10 mouse cellular contexts compared by ENCODE assay signal in genomic region chr9:62817099-62817571, GRCm38 (mm10). TPM values are rescaled to one million over a fixed set of nuclear protein-coding genes. Genes with fewer than 3 reads are reported as not detected.
DNase-seq lines count a peak whose midpoint lies in the region; ATAC-seq and TF ChIP-seq lines count a peak whose summit lies in the region.
"Had no signal": no experiment of that assay in that cellular context is flagged by ENCODE, and none has a peak within 500 bp of the region (broad histone marks: within the 10 kb centered on the region; RNA-seq: fewer than 3 reads in every experiment).

No protein-coding gene starts in this region.

- H3K27me3 ChIP-seq in forebrain, embryonic 14.5 days (replicated peaks; ENCODE audit: control insufficient read depth, insufficient read depth, low read length): no peaks in the 10 kb centered on the region
- no peaks in the 10 kb centered on the region for H3K27me3 ChIP-seq in forebrain, embryonic 11.5 days (ENCODE audit: control insufficient read depth, insufficient read depth, low read length)
- H3K27me3 ChIP-seq in midbrain, postnatal 0 days (ENCODE audit: insufficient read depth, low read length): no peaks in the 10 kb centered on the region
- no peaks in the 10 kb centered on the region for H3K27me3 ChIP-seq in midbrain, embryonic 15.5 days (replicated peaks)
- H3K27me3 ChIP-seq in heart, adult 2 months (ENCODE audit: control insufficient read depth, insufficient read depth, low read length): no peaks in the 10 kb centered on the region

- H3K4me2 ChIP-seq in forebrain, embryonic 14.5 days (ENCODE audit: low read length): no peak overlapping the region
- H3K4me2 ChIP-seq in forebrain, embryonic 11.5 days (ENCODE audit: low read depth, low read length, severe bottlenecking): no peak overlapping the region
- H3K4me2 ChIP-seq in midbrain, postnatal 0 days (ENCODE audit: low read depth, low read length, poor library complexity, severe bottlenecking): no peak overlapping the region
- no peak overlapping the region for H3K4me2 ChIP-seq in midbrain, embryonic 15.5 days

- no peak overlapping the region for H3K4me3 ChIP-seq in forebrain, embryonic 14.5 days (ENCODE audit: low read depth, low read length)
- no peak overlapping the region for H3K4me3 ChIP-seq in forebrain, embryonic 11.5 days (ENCODE audit: low read depth, low read length)
- no peak overlapping the region for H3K4me3 ChIP-seq in midbrain, postnatal 0 days (ENCODE audit: low read depth, low read length)
- H3K4me3 ChIP-seq in midbrain, embryonic 15.5 days: no peak overlapping the region
- H3K4me3 ChIP-seq in heart, adult 2 months: 0 out of 2 replicates have a peak overlapping the region, but pooled peaks have one; percentile 8
- H3K4me3 ChIP-seq in olfactory bulb, adult 2 months (ENCODE audit: insufficient read depth, low read depth, low read length): no peak overlapping the region
- H3K4me3 ChIP-seq: erythroblast, embryonic 14.5 days had no signal

- no peak for TF ChIP-seq POLR2A in heart, adult 2 months (IDR thresholded peaks at IDR 0.05; ENCODE audit: insufficient read depth, low read depth, low read length)
- no peak for TF ChIP-seq POLR2A in olfactory bulb, adult 2 months (IDR thresholded peaks at IDR 0.05; ENCODE audit: insufficient read depth, low read depth, low read length)

- peak overlapping the region; percentile 44; the same call in 1 of the 2 replicates for H3K27ac ChIP-seq in forebrain, embryonic 14.5 days (ENCODE audit: low read depth, low read length)
- no peak overlapping the region for H3K27ac ChIP-seq in forebrain, embryonic 11.5 days (ENCODE audit: low read depth, low read length)
- H3K27ac ChIP-seq in midbrain, postnatal 0 days (ENCODE audit: low read depth, low read length): no peak overlapping the region
- no peak overlapping the region for H3K27ac ChIP-seq in midbrain, embryonic 15.5 days
- H3K27ac ChIP-seq in heart, adult 2 months: peak overlapping the region; percentile 48
- H3K27ac ChIP-seq in olfactory bulb, adult 2 months (ENCODE audit: insufficient read depth, low read depth, low read length): peak overlapping the region; percentile 39; the same call in 1 of the 2 replicates
- H3K27ac ChIP-seq: macrophage had no signal

- H3K9me3 ChIP-seq in forebrain, embryonic 14.5 days (replicated peaks; ENCODE audit: control insufficient read depth, low read length): no peaks in the 10 kb centered on the region
- H3K9me3 ChIP-seq in forebrain, embryonic 11.5 days (ENCODE audit: control insufficient read depth, low read length): no peaks in the 10 kb centered on the region
- no peaks in the 10 kb centered on the region for H3K9me3 ChIP-seq in midbrain, postnatal 0 days (ENCODE audit: low read length)
- no peaks in the 10 kb centered on the region for H3K9me3 ChIP-seq in midbrain, embryonic 15.5 days

- peak; percentile 65 for DNase-seq in forebrain, embryonic 14.5 days (ENCODE audit: low spot score)
- DNase-seq in forebrain, embryonic 11.5 days (ENCODE audit: low spot score): no peak
- peak; percentile 53 for DNase-seq in midbrain, postnatal 0 days (ENCODE audit: low spot score)
- peak; percentile 47 to 70 for DNase-seq in heart, adult 2 months
- DNase-seq in spleen, postnatal 10 days (ENCODE audit: low spot score in 2 of 2): no peak
- DNase-seq in kidney, postnatal 4 days: no peak

- TF ChIP-seq CTCF in midbrain, postnatal 0 days (IDR thresholded peaks at IDR 0.05): no peak
- no peak for TF ChIP-seq CTCF in heart, adult 2 months (IDR thresholded peaks at IDR 0.05)
- TF ChIP-seq CTCF in olfactory bulb, adult 2 months (IDR thresholded peaks at IDR 0.05; ENCODE audit: insufficient read depth, low read depth, low read length): no peak

- no peak overlapping the region for H3K9ac ChIP-seq in forebrain, embryonic 14.5 days (ENCODE audit: low read length)
- H3K9ac ChIP-seq in forebrain, embryonic 11.5 days (ENCODE audit: low read length): no peak overlapping the region
- H3K9ac ChIP-seq in midbrain, postnatal 0 days (replicated peaks; ENCODE audit: low read length, poor library complexity, severe bottlenecking): no peak overlapping the region
- no peak overlapping the region for H3K9ac ChIP-seq in midbrain, embryonic 15.5 days
- H3K9ac ChIP-seq in heart, adult 2 months (ENCODE audit: low read depth, low read length): no peak overlapping the region

- no peaks in the 10 kb centered on the region for H3K79me2 ChIP-seq in heart, adult 2 months (replicated peaks; ENCODE audit: control insufficient read depth, insufficient read depth, low read length)

- TF ChIP-seq EP300 in heart, adult 2 months (IDR thresholded peaks at IDR 0.05; ENCODE audit: insufficient read depth, low read depth, low read length): no peak

- peak; percentile 37 for ATAC-seq in forebrain, embryonic 14.5 days
- no peak for ATAC-seq in forebrain, embryonic 11.5 days (replicated peaks; ENCODE audit: low FRiP score)
- ATAC-seq in midbrain, postnatal 0 days (ENCODE audit: low FRiP score): no peak
- ATAC-seq in midbrain, embryonic 15.5 days (replicated peaks): no peak

- 52% methylated on average over 12 of the region's 12 CpGs for WGBS in forebrain, embryonic 14.5 days
- 70% methylated on average over 12 of the region's 12 CpGs for WGBS in forebrain, embryonic 11.5 days
- whole genome bisulfite sequencing in midbrain, postnatal 0 days: 50% methylated on average over 12 of the region's 12 CpGs
- WGBS in midbrain, embryonic 15.5 days: 56% methylated on average over 12 of the region's 12 CpGs
- WGBS in heart, adult 2 months: 34% methylated on average over 12 of the region's 12 CpGs
- 23% methylated on average over 12 of the region's 12 CpGs for WGBS in olfactory bulb, adult 2 months

- intact Hi-C loops in heart, adult 2 months (cut with DNase I): no loop called here

- H3K36me3 ChIP-seq in forebrain, embryonic 14.5 days (ENCODE audit: control insufficient read depth, insufficient read depth, low read length): no peaks in the 10 kb centered on the region
- no peaks in the 10 kb centered on the region for H3K36me3 ChIP-seq in forebrain, embryonic 11.5 days (ENCODE audit: control insufficient read depth, insufficient read depth, low read length)
- H3K36me3 ChIP-seq in midbrain, postnatal 0 days (ENCODE audit: insufficient read depth, low read length): no peaks in the 10 kb centered on the region
- H3K36me3 ChIP-seq in midbrain, embryonic 15.5 days (replicated peaks): no peaks in the 10 kb centered on the region
- H3K36me3 ChIP-seq in heart, adult 2 months (ENCODE audit: control insufficient read depth, insufficient read depth, low read length): 0 out of 2 replicates have a peak, but pooled peaks cover 2% of the 10 kb centered on the region

- H3K4me1 ChIP-seq in forebrain, embryonic 14.5 days (ENCODE audit: control insufficient read depth, insufficient read depth, low read length): peaks cover 3% of the 10 kb centered on the region; the same call in 1 of the 2 replicates
- no peaks in the 10 kb centered on the region; the same call in 1 of the 2 replicates for H3K4me1 ChIP-seq in forebrain, embryonic 11.5 days (replicated peaks; ENCODE audit: control insufficient read depth, insufficient read depth, low read length)
- H3K4me1 ChIP-seq in midbrain, postnatal 0 days (ENCODE audit: insufficient read depth, low read length): peaks cover 4% of the 10 kb centered on the region; the same call in 1 of the 2 replicates
- peaks cover 7% of the 10 kb centered on the region for H3K4me1 ChIP-seq in midbrain, embryonic 15.5 days
- H3K4me1 ChIP-seq in heart, adult 2 months (ENCODE audit: control insufficient read depth, insufficient read depth, low read length): peaks cover 7% of the 10 kb centered on the region
- H3K4me1 ChIP-seq in olfactory bulb, adult 2 months (ENCODE audit: control insufficient read depth, insufficient read depth, low read length): peaks cover 8% of the 10 kb centered on the region

RNA-seq across cellular contexts. Expression of gene Fem1b, which starts 5.4 kb away (rescaled TPM):
- polyA plus RNA-seq in forebrain, embryonic 14.5 days (2014; fragmentation: Nextera tagmentation; extraction: Ambion mirVana): 57.8 and 60.8 TPM in 2 replicates
- polyA plus RNA-seq in forebrain, embryonic 11.5 days (2014; fragmentation: Nextera tagmentation; extraction: Ambion mirVana): 55.0 and 58.3 TPM in 2 replicates
- 193 and 233 TPM in 2 replicates for total RNA-seq in midbrain, postnatal 0 days (2014; rRNA removed)
- polyA plus RNA-seq in midbrain, postnatal 0 days (2015; fragmentation: Nextera tagmentation; extraction: Ambion mirVana): 36.5 and 42.0 TPM in 2 replicates
- polyA plus RNA-seq in midbrain, embryonic 15.5 days (2015; fragmentation: Nextera tagmentation; extraction: Ambion mirVana): 64.6 and 67.0 TPM in 2 replicates
- total RNA-seq in heart, adult 2 months (2021): 10 to 100 TPM; 16.1 to 16.7 TPM
- 4.9 and 10.2 TPM in 2 replicates for polyA plus RNA-seq in heart, adult 2 months (2012; rRNA removed)
- polyA plus RNA-seq in olfactory bulb, adult 2 months (2012; ENCODE audit: insufficient read depth, insufficient read length, low replicate concordance, missing spikeins): not detected in 2 replicates

RNA-seq across cellular contexts. Expression of gene Cln6, which starts 21.4 kb away (rescaled TPM):
- 3.8 and 4.9 TPM in 2 replicates for polyA plus RNA-seq in forebrain, embryonic 14.5 days (2014; fragmentation: Nextera tagmentation; extraction: Ambion mirVana)
- polyA plus RNA-seq in forebrain, embryonic 11.5 days (2014; fragmentation: Nextera tagmentation; extraction: Ambion mirVana): 14.5 and 17.8 TPM in 2 replicates
- 13.2 and 14.2 TPM in 2 replicates for total RNA-seq in midbrain, postnatal 0 days (2014; rRNA removed)
- polyA plus RNA-seq in midbrain, postnatal 0 days (2015; fragmentation: Nextera tagmentation; extraction: Ambion mirVana): 7.3 and 7.4 TPM in 2 replicates
- 5.9 and 6.2 TPM in 2 replicates for polyA plus RNA-seq in midbrain, embryonic 15.5 days (2015; fragmentation: Nextera tagmentation; extraction: Ambion mirVana)
- 10 to 100 TPM; 18.3 to 26.0 TPM for total RNA-seq in heart, adult 2 months (2021)
- polyA plus RNA-seq in heart, adult 2 months (2012; rRNA removed): 30.4 and 36.6 TPM in 2 replicates
- not detected in 2 replicates for polyA plus RNA-seq in olfactory bulb, adult 2 months (2012; ENCODE audit: insufficient read depth, insufficient read length, low replicate concordance, missing spikeins)

RNA-seq across cellular contexts. Expression of gene Calml4, which starts 40.7 kb away (rescaled TPM):
- polyA plus RNA-seq in forebrain, embryonic 14.5 days (2014; fragmentation: Nextera tagmentation; extraction: Ambion mirVana): 12.0 and 12.9 TPM in 2 replicates
- polyA plus RNA-seq in forebrain, embryonic 11.5 days (2014; fragmentation: Nextera tagmentation; extraction: Ambion mirVana): 0.48 and 1.5 TPM in 2 replicates
- total RNA-seq in midbrain, postnatal 0 days (2014; rRNA removed): 3.2 TPM in 2 replicates
- 4.9 and 5.1 TPM in 2 replicates for polyA plus RNA-seq in midbrain, postnatal 0 days (2015; fragmentation: Nextera tagmentation; extraction: Ambion mirVana)
- polyA plus RNA-seq in midbrain, embryonic 15.5 days (2015; fragmentation: Nextera tagmentation; extraction: Ambion mirVana): 9.4 and 11.7 TPM in 2 replicates
- 1 to 10 TPM in 1 of 2 experiments, under 1 TPM in 1; 0.93 to 1.4 TPM for total RNA-seq in heart, adult 2 months (2021)
- 0.76 and 1.6 TPM in 2 replicates for polyA plus RNA-seq in heart, adult 2 months (2012; rRNA removed)
- polyA plus RNA-seq in olfactory bulb, adult 2 months (2012; ENCODE audit: insufficient read depth, insufficient read length, low replicate concordance, missing spikeins): not detected in 2 replicates
- polyA plus RNA-seq: erythroblast, embryonic 14.5 days had no signal

Comparison
In these comparisons a context has a peak if more than half of its experiments do, and no peak if none do; other contexts are left out.
1. DNase-seq: peak in forebrain, embryonic 14.5 days (single experiment), midbrain, postnatal 0 days (single experiment) and heart, adult 2 months (2 of 2); none in forebrain, embryonic 11.5 days (single experiment), spleen, postnatal 10 days (0 of 2) and kidney, postnatal 4 days (0 of 2).
2. H3K27ac ChIP-seq: peak in forebrain, embryonic 14.5 days (single experiment), heart, adult 2 months (single experiment) and olfactory bulb, adult 2 months (single experiment); none in forebrain, embryonic 11.5 days (single experiment), midbrain, postnatal 0 days (single experiment) and midbrain, embryonic 15.5 days (single experiment).